Mouse (Mus musculus) urinary bladder, postnatal 10 days (tissue): ENCODE measurements around the gene 2310039H08Rik.

Source experiments
- DNase-seq: peaks from one replicate; pipeline ENCODE4 v3.0.0; 2022; ENCODE audit warnings: low spot score

Gene 2310039H08Rik

GRCm38 (mm10) chr17:46809131-46809830, 36.8 kb downstream of the 2310039H08Rik start:
- DNase-seq: no peak

- no peak for DNase-seq
Observed at GRCm38 (mm10) chr17:46810672-46811071, 38.2 kb downstream of the 2310039H08Rik start.

- DNase-seq: no peak
Observed at GRCm38 (mm10) chr17:46812442-46812841, 40.0 kb downstream of the 2310039H08Rik start.

- no peak for DNase-seq
Observed at GRCm38 (mm10) chr17:46813637-46814036, 41.2 kb downstream of the 2310039H08Rik start.

- no peak for DNase-seq
Observed at GRCm38 (mm10) chr17:46814497-46814896, 42.1 kb downstream of the 2310039H08Rik start.

- no peak for DNase-seq
Observed at GRCm38 (mm10) chr17:46816306-46816705, 43.9 kb downstream of the 2310039H08Rik start.

- no peak for DNase-seq
Observed at GRCm38 (mm10) chr17:46817734-46818158, 45.3 kb downstream of the 2310039H08Rik start.

GRCm38 (mm10) chr17:46820628-46821027, 48.2 kb downstream of the 2310039H08Rik start:
- DNase-seq: no peak
